Mouse (Mus musculus): ENCODE data around the gene Scn4a.
"Not testable (repeated sequence)": the region's sequence is repeated elsewhere in the genome, so short reads cannot be mapped to it uniquely, and the experiment has no call there.

Scn4a gene

DNA sequence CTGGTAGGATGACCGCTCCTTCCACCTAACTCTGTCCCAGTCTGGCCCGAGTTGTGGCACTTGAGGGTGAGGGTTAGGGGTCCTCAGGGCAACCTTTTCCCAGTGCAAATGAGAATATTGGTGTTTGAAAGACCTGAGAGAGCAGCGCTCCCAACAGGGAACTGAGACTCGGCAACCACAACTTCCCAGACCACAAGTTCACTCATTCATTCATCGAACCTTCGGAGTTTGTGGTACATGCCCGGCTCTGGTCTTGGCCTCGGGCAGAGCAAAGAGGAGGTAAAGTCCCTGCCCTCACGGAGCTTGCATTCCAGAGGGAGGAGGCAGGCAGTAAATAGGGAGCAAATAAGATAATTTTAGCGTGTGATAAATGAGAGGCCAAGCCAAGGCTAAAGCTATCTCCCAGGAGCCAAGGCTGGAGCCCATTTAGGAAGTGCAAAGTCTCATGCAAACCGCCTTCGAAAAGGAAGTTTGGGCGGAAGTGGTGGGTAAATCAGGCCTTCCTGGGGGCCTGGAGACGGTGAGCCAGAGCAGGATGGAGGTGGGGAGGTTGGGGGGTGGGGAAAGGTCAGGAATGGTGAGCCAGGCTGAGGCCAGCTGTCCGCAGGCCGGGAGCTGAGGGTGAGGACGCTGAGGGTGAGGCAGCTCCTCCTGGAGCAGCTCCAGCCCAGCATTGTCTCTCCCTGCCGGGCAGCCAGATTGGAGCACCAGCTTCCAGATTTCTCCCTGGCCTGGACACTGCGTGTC is 2.5 kb upstream of the Scn4a start:
- in situ Hi-C loops (cut with MseI, MboI), result no loop called here

DNA sequence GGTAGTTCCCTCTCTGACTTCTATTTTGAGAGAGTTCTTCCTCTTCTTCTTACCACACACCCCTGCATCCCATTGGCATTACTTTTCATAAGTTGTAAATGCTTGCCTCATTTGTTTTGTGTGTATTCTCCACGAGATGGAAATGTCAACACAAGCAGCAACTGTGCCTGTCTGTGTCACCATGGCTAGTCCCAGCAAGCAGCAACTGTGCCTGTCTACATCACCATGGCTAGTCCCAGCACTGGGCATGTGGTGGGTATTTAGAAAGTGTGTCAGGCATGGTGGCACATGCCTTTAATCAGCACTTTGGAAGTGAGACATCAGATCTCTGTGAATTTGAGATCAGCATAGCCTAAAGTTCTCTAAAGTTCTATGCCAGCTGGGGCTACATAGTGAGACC is 1.1 kb upstream of the Scn4a start:
- in situ Hi-C loops (cut with MseI, MboI), result no loop called here

DNA sequence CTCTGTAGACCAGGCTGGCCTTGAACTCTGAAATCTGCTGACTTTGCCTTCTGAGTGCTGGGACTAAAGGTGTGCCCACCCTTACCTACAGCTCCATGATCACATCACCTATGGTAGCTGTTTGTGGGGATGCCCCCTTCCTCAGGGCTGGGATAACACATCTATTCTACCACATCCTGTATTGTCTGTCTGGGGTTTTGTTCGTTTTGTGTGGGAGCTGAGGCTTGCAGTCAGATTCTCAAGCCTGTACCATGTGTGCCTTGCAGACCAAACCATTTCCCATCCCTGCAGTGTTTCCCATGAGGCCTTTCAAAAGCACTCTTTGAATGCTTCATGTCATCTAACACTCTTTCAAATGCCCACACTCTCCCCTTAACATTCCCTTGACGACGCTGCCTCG is 1.1 kb downstream of the Scn4a start:
- in situ Hi-C loops (cut with MseI, MboI), result no loop called here

DNA sequence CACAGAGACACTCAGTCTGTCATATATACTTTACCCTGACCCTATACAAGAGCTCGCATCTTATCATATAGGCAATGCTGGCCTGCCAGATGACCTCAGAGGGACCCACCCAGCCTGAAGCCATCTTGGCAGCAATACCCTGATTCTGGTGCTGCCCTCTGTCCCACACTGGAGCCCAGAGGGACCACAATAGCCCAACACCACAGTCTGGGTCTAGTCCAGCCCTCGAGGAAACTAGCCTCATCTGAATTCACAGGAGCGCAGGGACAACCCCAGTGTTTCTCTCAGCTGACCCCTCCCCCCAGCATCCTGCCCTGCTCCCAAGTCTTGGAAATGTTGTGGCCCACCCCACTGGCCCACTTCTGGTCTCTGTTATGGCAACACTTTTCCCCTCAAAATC is 1.8 kb downstream of the Scn4a start:
- in situ Hi-C loops (cut with MseI, MboI), result no loop called here

DNA sequence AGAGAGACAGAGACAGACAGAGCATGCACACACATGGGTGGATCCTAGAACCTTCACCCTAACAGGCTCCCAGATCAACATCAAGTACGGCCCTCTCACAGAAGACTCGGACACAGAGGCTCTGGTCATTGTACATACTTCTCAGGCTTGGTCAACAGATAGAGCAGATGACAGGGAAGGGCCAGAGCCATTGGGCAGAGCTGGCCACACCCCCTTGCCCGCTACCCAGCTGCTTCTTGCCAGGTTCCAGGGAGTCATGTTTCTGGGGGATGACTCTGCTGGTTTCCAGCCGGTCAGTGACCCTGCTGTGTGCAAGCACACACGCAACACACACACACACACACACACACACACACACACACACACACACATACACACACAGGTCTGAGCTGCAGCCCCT is 2.2 kb downstream of the Scn4a start:
- in situ Hi-C loops (cut with MseI, MboI), result no loop called here

DNA sequence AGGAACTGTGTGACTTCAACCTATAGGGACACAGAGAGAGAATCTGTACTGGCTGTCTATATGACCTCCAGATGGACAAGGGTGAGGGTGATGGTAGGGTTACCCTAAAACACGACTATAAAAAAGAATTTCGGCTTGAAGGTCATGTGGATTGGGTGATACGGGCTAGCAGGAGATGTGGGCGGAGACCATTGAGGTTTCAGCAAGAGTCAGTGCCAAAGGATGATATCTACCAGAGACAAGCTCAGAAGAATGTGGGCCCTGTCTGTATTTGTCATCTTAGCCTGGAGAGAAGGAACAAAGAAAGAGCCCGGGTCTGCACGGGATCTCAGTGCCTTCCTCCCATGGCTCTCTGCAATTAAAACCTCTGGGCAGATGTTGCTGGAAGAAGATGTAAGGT is 3.3 kb downstream of the Scn4a start:
- in situ Hi-C loops (cut with MseI, MboI), result no loop called here

DNA sequence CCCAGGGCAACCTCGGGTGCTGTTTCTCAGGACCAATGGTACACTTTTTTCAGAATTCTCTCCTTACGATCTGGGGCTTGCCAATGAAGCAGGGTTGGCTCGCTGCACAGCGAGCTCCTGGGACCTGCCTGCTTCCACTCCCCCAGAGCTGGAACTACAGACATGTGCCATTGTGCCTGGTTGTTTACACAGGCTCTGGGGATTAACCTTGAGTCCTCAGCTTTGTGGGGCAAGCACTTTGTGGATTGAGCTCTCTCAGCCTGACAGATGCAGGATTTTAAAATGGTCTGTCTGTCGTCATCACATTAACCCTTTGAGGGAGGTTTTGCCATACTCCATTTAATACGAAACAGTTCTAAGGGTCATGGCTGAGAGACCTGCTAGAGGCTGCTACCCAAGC is 8.2 kb downstream of the Scn4a start:
- in situ Hi-C loops (cut with MseI, MboI), result no loop called here

DNA sequence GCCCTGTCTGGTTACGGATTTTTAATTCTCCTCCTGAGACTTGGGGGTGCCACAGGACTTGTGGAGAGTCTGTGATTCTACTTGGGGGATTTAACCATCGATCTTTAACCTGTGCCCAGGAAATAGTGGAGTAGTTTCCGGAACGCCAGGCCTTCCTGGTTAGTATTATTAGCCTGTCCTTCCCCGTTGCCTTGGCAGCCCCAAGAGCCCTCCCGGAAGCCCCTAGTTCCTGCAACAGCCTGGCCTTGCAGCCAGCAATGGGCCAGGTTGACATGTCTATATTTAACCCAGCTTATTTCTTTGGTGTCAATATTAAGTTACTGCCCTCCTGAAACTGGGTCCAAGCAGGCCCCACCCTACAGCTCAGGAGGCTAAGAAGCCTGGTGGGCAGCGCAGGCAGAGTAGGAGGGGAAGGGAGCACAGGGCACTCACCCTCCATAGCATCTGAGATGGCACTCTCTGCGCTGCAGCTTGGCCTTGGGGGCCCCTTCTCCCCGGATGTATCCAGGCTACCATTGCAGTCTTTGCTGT is 12.0 kb downstream of the Scn4a start:
- in situ Hi-C loops (cut with MseI, MboI), result no loop called here

DNA sequence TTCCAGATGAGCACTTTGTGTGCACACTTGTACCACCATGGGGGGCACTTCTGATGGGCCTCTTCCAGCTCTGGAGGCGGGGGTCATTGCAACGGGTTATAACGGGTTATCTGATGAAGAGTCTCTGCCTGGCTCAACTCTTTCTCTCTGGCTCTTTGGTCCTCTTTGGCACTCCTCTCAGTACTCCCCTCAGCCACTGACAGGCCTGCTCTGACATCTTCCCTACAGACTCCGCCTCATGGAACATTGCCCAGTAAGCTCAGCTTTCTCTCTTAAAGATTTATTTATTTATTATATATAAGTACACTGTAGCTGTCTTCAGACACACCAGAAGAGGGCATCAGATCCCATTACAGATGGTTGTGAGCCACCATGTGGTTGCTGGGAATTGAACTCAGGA is 13.8 kb downstream of the Scn4a start:
- in situ Hi-C loops (cut with MseI, MboI), result not testable (repeated sequence)

DNA sequence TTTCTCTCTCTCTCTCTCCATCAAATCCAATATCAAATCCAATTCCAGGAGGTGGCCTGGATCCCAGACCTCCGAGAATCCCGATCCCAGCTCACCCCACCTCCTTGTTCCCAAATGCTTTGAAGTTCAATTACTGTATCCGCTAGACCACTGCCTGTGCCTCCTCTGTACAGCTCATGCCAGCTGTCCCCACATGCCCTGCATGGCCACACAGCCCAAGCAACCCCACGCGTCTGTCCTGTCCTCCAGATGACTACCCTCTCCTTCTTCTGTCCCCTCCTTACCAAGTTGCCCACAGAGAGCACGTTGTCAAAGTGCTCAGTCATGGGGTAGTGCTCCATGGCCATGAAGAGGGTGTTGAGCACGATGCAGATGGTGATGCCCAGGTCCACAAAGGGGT is 14.2 kb downstream of the Scn4a start:
- in situ Hi-C loops (cut with MseI, MboI), result no loop called here

DNA sequence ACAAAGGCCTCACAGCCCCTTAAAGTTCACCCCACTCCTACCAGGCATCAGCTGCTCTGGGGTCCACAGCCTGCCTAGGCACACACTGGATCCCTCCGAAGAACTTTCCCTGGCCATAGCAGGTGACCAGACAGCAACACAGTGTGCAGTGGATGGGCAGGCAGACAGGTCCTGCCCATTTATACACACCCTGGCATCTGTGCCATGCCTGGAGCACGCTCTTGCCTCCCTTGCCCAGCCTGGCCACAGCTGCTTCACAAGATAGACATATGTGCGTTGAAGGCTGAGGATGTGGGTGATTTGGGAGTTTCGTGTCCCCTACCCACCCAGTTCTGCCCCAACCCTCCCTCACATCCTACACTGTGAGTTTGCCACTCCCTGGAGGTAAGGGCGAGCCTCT is 15.1 kb downstream of the Scn4a start:
- in situ Hi-C loops (cut with MseI, MboI), result no loop called here

DNA sequence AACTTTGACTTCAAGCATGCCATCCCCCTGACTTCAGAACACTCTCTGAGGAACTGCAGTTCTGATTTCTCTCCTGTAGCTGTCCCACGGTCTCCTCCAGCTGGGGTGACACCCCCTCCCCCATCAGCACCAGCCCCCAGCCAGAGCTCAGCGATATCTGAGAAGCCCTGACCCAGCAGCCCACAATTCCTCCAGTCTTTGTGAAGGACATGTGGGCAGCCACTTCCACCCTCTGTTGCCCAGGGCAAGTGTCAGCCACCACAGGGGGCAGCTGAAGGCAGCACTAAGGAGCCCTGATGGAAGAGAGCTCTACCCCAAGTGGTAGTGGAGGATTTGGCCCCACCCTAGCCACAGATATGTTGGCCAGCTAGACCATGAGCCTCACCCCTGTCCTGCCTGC is 19.0 kb downstream of the Scn4a start:
- in situ Hi-C loops (cut with MseI, MboI), result no loop called here

DNA sequence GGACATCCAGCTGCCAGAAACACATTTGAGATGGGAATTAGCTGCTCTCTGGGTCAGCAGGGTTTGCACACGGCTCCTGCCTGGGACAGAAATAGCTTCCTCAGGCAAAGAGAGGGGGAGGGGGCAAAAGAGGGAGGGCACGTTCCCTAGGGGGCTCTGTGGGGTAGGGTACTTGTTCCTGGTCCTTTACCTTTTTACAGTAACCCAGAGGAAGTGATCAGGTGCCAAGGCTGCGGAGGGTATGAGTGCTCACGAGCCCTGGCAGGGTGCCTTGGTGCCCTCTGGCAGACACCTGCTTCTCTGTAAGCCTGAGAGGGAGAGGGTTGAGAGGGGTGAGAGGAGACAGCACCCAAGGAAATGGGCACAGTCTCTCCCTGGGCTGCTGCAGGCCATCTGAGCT is 20.6 kb downstream of the Scn4a start:
- in situ Hi-C loops (cut with MseI, MboI), result no loop called here

DNA sequence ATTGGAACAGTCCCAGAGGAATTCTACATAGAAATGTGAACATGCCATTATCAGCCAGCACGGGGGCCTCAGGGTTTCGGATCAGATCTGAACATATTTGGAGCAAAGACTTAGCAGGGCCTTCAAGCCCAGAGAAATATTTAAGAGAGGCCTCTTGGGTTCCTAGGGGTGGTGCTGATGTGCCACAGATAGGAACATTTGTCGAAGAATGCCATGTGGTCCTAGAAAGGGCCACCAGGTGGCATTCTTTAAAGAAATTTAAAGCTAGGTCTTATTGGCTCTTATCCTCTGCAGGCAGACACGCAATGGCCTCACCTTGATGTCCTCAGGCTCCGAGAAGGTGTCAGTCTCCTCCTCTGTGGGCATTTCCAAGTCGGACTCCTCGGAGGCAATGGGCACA is 23.4 kb downstream of the Scn4a start:
- in situ Hi-C loops (cut with MseI, MboI), result no loop called here

DNA sequence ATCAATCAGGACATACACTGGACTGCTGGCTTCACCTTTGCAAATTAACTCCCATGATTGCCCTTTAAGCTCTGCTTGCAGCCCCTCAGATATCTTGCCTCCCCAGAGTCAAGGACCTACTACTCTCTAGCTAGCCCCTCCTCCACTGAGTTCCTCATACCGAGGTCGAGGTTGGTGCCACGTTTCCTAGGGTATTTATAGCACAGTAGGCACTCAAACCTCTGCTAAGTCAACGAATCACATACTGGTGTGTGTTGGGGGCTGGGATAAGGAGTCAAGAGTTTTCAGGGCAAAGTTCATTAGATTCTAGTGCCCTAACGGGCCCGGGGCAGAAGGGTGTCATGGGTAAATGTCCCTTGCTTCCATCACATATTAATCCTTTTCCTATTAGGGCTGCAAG is 24.0 kb downstream of the Scn4a start:
- in situ Hi-C loops (cut with MseI, MboI), result no loop called here

DNA sequence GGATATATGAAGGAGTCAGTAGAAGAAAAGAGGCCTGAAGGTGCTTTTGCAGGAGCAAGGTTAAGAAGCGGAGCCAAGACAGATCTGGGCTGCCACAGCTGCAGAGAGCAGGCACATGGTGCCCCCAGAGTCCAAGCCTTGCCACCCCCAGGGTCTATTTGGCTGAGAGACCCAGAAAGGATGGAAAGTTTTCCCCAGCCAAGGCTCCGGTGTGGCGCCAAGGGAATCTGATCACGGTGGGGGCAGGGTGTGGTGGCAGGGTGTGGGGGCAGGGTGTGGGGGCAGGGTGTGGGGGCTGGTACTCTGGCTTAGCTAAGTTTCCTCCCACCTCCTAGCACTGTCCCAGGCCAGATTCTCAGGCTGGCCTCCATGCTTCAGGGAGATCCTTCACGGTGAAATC is 24.6 kb downstream of the Scn4a start:
- in situ Hi-C loops (cut with MseI, MboI), result no loop called here

DNA sequence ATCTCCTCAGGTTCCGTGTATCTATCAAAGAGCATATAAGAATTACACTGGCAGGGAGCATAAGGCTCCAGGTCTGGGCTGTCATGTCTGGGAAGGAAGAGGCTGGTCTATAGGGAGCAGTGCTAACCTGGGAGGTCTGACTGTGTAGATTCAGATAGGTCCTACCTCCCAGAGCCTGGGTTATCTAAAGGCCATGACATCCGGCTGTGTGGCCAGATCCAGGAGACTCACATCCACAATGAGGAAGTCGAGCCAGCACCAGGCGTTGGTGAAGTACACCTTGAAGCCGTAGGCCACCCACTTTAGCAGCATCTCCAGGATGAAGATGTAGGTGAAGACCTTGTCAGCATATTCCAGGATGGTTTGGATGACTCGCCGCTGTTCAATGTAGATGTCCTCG is 26.6 kb downstream of the Scn4a start:
- in situ Hi-C loops (cut with MseI, MboI), result no loop called here

DNA sequence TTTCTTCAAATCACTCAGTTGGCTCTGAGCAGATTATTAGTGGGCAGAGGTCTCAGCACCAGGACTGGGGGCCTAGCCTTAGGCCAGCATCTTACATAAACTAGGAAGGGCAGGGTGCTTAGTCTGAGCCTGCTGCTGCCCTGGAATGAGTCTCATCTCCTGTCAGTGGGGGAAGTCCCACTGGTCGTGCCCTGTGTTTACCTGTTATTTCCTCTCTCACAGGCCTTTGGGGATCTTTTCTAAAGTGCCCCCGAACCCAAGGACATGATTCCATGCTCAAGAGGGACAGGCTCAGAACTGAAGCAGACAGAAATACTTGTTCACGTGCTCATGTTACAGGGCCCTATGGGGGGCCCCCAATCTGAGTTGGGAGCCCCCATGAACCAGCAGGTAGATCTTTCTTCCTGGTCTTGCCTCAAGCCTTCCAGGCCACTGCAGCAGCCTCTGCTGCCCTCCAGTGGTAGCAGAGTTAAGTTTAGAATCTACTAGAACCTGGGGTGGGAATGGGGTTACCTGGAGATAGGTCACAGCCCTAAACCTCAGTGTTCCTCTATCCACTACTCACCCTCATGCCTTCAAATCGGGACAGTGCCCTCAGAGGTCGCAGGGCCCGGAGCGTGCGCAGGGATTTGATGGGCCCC is 27.4 kb downstream of the Scn4a start:
- in situ Hi-C loops (cut with MseI, MboI), result no loop called here

DNA sequence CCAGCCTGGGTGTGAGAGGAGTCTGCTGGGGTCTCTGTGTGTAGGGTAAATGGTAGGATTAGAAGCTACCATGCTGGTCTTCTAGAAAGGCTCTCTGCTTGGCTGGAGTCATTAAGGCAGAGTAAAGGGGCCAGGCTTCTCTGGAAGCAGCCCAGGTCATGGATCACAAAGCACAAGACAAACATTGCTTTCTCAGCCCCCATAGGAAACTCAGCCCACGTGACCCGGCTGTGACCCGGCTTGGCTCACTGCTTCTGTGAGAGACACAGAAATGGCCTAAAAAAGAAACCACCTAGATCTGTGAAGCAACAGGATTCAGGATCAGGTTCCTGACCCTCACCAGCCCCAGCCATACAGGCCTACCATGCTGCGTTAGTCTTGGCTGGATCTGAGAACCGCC is 28.2 kb downstream of the Scn4a start:
- in situ Hi-C loops (cut with MseI, MboI), result no loop called here

DNA sequence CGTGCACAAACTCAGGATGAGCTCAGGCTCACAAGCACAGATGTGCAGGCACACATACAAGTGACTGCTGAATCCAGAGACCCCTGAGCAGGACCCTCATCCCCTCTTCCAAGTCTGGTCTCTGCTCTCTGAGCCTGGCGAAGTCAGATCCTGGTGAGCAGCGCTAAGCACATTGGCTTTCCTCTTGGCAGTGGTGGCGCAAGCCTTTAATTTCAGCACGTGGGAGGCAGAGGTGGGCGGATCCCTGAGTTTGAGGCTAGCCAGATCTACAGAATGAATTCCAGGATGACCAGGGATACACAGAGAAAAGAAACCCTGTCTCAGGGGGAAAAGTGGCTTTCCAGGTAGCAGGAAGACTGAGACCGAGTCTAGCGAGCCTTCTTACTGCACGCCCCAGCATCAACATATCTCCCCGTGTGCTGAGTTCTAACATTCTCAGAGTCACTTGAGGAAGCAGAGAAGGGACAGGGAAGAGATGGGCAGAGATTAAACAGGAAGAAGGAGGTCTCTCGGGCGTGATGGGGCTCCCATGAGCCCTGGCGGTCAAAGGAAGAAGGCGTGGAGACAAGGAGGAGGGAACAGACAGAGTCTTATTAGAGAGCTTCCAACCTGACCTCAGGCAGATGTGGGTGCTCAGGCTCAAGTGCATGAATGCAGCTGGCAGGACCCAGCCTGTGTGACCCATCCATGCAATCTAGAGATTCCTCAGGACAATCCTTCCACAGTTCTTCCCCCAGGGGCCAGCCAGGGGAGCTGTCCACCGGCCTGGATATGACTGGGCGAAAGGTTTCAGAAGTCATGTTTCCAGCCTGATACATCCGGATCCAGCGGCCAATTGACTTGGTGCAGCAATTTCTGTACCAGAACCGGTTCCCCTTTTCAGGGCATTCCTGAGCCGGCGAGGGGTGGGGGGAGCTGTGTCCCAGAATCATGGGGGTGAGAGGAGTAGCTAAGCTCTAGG is 34.4 kb downstream of the Scn4a start:
- in situ Hi-C loops (cut with MseI, MboI), result no loop called here

DNA sequence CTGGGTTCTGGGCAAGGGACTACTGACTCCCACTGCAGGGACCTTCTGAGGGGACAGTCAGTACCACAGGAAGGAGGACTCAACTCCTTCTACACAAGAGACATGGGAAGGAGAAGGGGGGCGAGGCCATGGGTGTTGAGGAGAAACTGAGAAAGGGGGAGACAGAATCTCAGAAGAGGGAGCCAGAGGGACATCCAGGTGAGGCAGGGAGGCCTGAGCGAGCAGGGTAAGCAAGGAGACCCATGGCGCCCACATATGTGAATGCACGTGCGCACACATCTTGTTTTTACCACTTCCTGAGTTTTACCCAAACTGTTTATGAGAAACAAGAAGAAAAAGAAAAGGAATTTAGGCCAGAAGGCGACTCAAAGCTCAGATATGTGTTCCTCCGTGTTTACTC is 35.3 kb downstream of the Scn4a start:
- in situ Hi-C loops (cut with MseI, MboI), result no loop called here

DNA sequence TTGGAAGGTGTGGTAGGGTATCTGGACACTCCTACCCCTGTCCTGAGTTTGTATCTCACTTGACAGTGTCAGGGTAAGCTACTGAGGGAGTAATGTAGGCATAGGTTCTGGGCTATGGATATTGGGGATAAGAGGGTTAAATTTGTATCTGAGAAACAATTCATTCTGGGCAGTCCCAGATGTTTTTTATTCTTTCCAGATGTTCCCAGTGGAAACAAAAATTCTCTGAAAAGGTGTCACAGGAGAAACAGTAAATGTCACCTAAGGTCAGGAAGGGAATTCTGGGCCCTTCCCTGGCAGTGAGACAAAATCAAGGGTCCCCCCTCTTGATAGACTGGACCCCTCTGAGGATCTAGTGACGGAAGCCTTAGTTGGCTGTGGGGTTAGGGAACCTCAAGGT is 36.7 kb downstream of the Scn4a start:
- in situ Hi-C loops (cut with MseI, MboI), result no loop called here

Data from mouse trophoblast stem cell (cell line).